Mouse (Mus musculus): Measurements from ENCODE around the gene Cox17.
"Not testable (repeated sequence)": the region's sequence is repeated elsewhere in the genome, so short reads cannot be mapped to it uniquely, and the experiment has no call there.

The Cox17 gene

GRCm38 (mm10) chr16:38346529-38347325, at the start of gene Cox17, which contains the start of gene Gm21987:
Gene Cox17, plus strand, starts transcription at chr16:38346991.
Gene Gm21987, plus strand, starts transcription at chr16:38347040.
- peak; percentile 92 for DNase-seq (ENCODE audit: low spot score)

GRCm38 (mm10) chr16:38298410-38298809, 48.4 kb upstream of the Cox17 start:
- no peak for DNase-seq (ENCODE audit: low spot score)

- no peak for DNase-seq (ENCODE audit: low spot score)
Observed at GRCm38 (mm10) chr16:38302367-38302766, 44.4 kb upstream of the Cox17 start.

- peak; percentile 67 for DNase-seq (ENCODE audit: low spot score)
Observed at GRCm38 (mm10) chr16:38304460-38305194, 42.2 kb upstream of the Cox17 start.

- DNase-seq (ENCODE audit: low spot score): no peak
Observed at GRCm38 (mm10) chr16:38306571-38307220, 40.1 kb upstream of the Cox17 start.

GRCm38 (mm10) chr16:38307221-38307605, 39.6 kb upstream of the Cox17 start:
- DNase-seq (ENCODE audit: low spot score): no peak

- no peak for DNase-seq (ENCODE audit: low spot score)
Observed at GRCm38 (mm10) chr16:38307651-38308050, 39.1 kb upstream of the Cox17 start.

GRCm38 (mm10) chr16:38308195-38308594, 38.6 kb upstream of the Cox17 start:
- DNase-seq (ENCODE audit: low spot score): no peak

- DNase-seq (ENCODE audit: low spot score): peak; percentile 16
Observed at GRCm38 (mm10) chr16:38318492-38318891, 28.3 kb upstream of the Cox17 start.

GRCm38 (mm10) chr16:38319087-38319486, 27.7 kb upstream of the Cox17 start:
- DNase-seq (ENCODE audit: low spot score): no peak

- DNase-seq (ENCODE audit: low spot score): no peak
Observed at GRCm38 (mm10) chr16:38321452-38321935, 25.3 kb upstream of the Cox17 start.

GRCm38 (mm10) chr16:38324311-38324710, 22.5 kb upstream of the Cox17 start:
- DNase-seq (ENCODE audit: low spot score): no peak

- DNase-seq (ENCODE audit: low spot score): no peak
Observed at GRCm38 (mm10) chr16:38326778-38327397, 19.9 kb upstream of the Cox17 start.

- no peak for DNase-seq (ENCODE audit: low spot score)
Observed at GRCm38 (mm10) chr16:38329340-38329739, 17.5 kb upstream of the Cox17 start.

GRCm38 (mm10) chr16:38334431-38334830, 12.4 kb upstream of the Cox17 start:
- no peak for DNase-seq (ENCODE audit: low spot score)

- not testable (repeated sequence) for DNase-seq (ENCODE audit: low spot score)
Observed at GRCm38 (mm10) chr16:38338077-38338476, 8.7 kb upstream of the Cox17 start.

GRCm38 (mm10) chr16:38341396-38342324, 5.1 kb upstream of the Cox17 start, which contains the start of gene Maats1:
Gene Maats1, minus strand, starts transcription at chr16:38342143.
- peak; percentile 62 for DNase-seq (ENCODE audit: low spot score)

GRCm38 (mm10) chr16:38344941-38345725, 1.7 kb upstream of the Cox17 start:
- DNase-seq (ENCODE audit: low spot score): peak; percentile 71

- no peak for DNase-seq (ENCODE audit: low spot score)
Observed at GRCm38 (mm10) chr16:38347588-38347987, 797 bp downstream of the Cox17 start.

- no peak for DNase-seq (ENCODE audit: low spot score)
Observed at GRCm38 (mm10) chr16:38348217-38348761, 1.5 kb downstream of the Cox17 start.
